9 mouse cellular contexts compared by ENCODE assay signal in the genomic region with DNA sequence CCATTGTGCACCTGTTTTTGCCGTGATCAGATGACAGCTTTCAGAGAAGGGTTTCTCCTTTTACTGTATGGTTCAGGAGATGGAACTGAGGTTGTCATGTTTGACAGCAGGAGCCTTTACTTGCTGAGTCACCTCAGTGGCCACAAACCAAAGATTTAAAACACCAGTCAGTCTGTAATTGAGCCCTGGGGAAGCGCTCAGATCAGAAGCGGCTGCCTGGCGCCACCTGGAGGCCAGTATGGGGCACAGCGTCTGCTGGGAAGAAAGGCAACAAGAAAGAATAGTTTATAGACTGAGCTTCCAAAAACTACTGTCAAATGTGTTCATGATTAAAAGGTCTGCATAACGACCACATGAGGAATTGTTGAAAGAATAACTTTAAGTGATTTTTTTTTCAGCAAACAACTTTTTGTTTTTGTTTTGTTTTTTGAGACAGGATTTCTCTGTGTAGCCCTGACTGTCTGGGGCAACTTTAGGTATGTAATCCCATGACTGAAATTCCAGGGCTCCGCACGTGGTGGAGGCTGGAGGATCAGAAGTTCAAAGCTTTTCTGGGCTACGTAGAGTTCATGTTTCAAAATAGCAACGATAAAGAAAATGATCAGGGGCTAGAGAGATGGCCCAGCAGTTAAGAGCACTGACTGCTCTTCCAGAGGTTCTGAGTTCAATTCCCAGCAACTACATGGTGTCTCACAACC. TPM values are rescaled to one million over a fixed set of nuclear protein-coding genes. Genes with fewer than 3 reads are reported as not detected.
DNase-seq lines count a peak whose midpoint lies in the region; ATAC-seq and TF ChIP-seq lines count a peak whose summit lies in the region.
"Had no signal": no experiment of that assay in that cellular context is flagged by ENCODE, and none has a peak within 500 bp of the region (broad histone marks: within the 10 kb centered on the region; RNA-seq: fewer than 3 reads in every experiment).

No protein-coding gene starts in this region.

- intact Hi-C loops in heart, postnatal 10 days (cut with DNase I) = loop anchor here (1.0 kb wide), 1 partner anchor 89 kb away; no protein-coding TSS in a partner anchor

- H3K4me2 ChIP-seq in midbrain, embryonic 15.5 days = no peak overlapping the region
- no peak overlapping the region for H3K4me2 ChIP-seq in limb, embryonic 14.5 days (replicated peaks; ENCODE audit: low read depth, low read length, severe bottlenecking)
- H3K4me2 ChIP-seq: heart, embryonic 15.5 days had no signal

- no peak overlapping the region for H3K9ac ChIP-seq in midbrain, embryonic 15.5 days
- no peak overlapping the region for H3K9ac ChIP-seq in limb, embryonic 14.5 days (ENCODE audit: low read depth, low read length, severe bottlenecking)
- H3K9ac ChIP-seq: heart, embryonic 15.5 days had no signal

- TF ChIP-seq POLR2A in limb, embryonic 14.5 days (IDR thresholded peaks at IDR 0.05; ENCODE audit: borderline replicate concordance, extremely low read depth, insufficient read depth, insufficient read length) = no peak

- no peak overlapping the region for H3K4me3 ChIP-seq in midbrain, embryonic 10.5 days
- H3K4me3 ChIP-seq in midbrain, embryonic 15.5 days = no peak overlapping the region
- H3K4me3 ChIP-seq in limb, embryonic 14.5 days (replicated peaks; ENCODE audit: low read length) = no peak overlapping the region
- H3K4me3 ChIP-seq: heart, embryonic 15.5 days had no signal

- H3K4me1 ChIP-seq in midbrain, embryonic 10.5 days = peaks cover 12% of the 10 kb centered on the region
- H3K4me1 ChIP-seq in midbrain, embryonic 15.5 days = peaks cover 4% of the 10 kb centered on the region
- H3K4me1 ChIP-seq in limb, embryonic 14.5 days (ENCODE audit: control insufficient read depth, insufficient read depth, low read length) = no peaks in the 10 kb centered on the region

- H3K27ac ChIP-seq in midbrain, embryonic 10.5 days (replicated peaks) = no peak overlapping the region
- no peak overlapping the region for H3K27ac ChIP-seq in midbrain, embryonic 15.5 days
- no peak overlapping the region for H3K27ac ChIP-seq in limb, embryonic 14.5 days (replicated peaks; ENCODE audit: low read depth, low read length)
- H3K27ac ChIP-seq: heart, embryonic 15.5 days had no signal

- WGBS in midbrain, embryonic 10.5 days = 26% methylated on average over 10 of the region's 10 CpGs
- WGBS in midbrain, embryonic 15.5 days = 26% methylated on average over 10 of the region's 10 CpGs
- WGBS in limb, embryonic 14.5 days = 18% methylated on average over 10 of the region's 10 CpGs

- no peaks in the 10 kb centered on the region for H3K9me3 ChIP-seq in midbrain, embryonic 10.5 days (replicated peaks)
- no peaks in the 10 kb centered on the region for H3K9me3 ChIP-seq in midbrain, embryonic 15.5 days
- H3K9me3 ChIP-seq in limb, embryonic 14.5 days (ENCODE audit: control insufficient read depth, low read length) = no peaks in the 10 kb centered on the region
- H3K9me3 ChIP-seq: heart, embryonic 15.5 days had no signal

- H3K27me3 ChIP-seq in midbrain, embryonic 10.5 days (ENCODE audit: low read depth, poor library complexity, severe bottlenecking) = no peaks in the 10 kb centered on the region
- H3K27me3 ChIP-seq in midbrain, embryonic 15.5 days (replicated peaks) = no peaks in the 10 kb centered on the region
- H3K27me3 ChIP-seq in limb, embryonic 14.5 days (ENCODE audit: control insufficient read depth, insufficient read depth, low read length) = no peaks in the 10 kb centered on the region
- H3K27me3 ChIP-seq: heart, embryonic 15.5 days had no signal

- no peak for ATAC-seq in midbrain, embryonic 15.5 days (replicated peaks)
- ATAC-seq in limb, embryonic 14.5 days (ENCODE audit: low FRiP score, low read depth) = no peak

- no peaks in the 10 kb centered on the region for H3K36me3 ChIP-seq in midbrain, embryonic 10.5 days
- no peaks in the 10 kb centered on the region for H3K36me3 ChIP-seq in midbrain, embryonic 15.5 days (replicated peaks)
- peaks cover under 1% of the 10 kb centered on the region; the same call in 1 of the 2 replicates for H3K36me3 ChIP-seq in limb, embryonic 14.5 days (ENCODE audit: control insufficient read depth, insufficient read depth, low read length)
- H3K36me3 ChIP-seq: heart, embryonic 15.5 days had no signal

- peak; percentile 65 for DNase-seq in midbrain, embryonic 10.5 days (ENCODE audit: low spot score)
- peak; percentile 74 for DNase-seq in T-cell, adult 2 months (ENCODE audit: low spot score)
- DNase-seq in cerebellum, postnatal 36 days = peak; percentile 75 to 79
- DNase-seq in heart, postnatal 10 days = peak; percentile 79 to 85
- peak; percentile 34 for DNase-seq in limb, embryonic 14.5 days (ENCODE audit: low spot score)
- DNase-seq in right cerebral cortex, adult 18-20 months = peak; percentile 47
- peak; percentile 54 to 71 for DNase-seq in urinary bladder, postnatal 4 days (ENCODE audit: low spot score in 2 of 2)

RNA-seq across cellular contexts. Expression of a gene that starts 22.0 kb away (rescaled TPM):
- polyA plus RNA-seq in midbrain, embryonic 10.5 days (2016; fragmentation: Nextera tagmentation; extraction: Ambion mirVana) = not detected in 2 replicates
- not detected in 2 replicates for polyA plus RNA-seq in midbrain, embryonic 15.5 days (2015; fragmentation: Nextera tagmentation; extraction: Ambion mirVana)
- not detected for total RNA-seq in heart, postnatal 10 days (2021)
- polyA plus RNA-seq in limb, embryonic 14.5 days (2012; rRNA removed) = 0.58 and 0.73 TPM in 2 replicates
- 0.43 and 0.66 TPM in 2 replicates for polyA plus RNA-seq in limb, embryonic 14.5 days (2014; fragmentation: Nextera tagmentation; extraction: Ambion mirVana)

RNA-seq across cellular contexts. Expression of a gene that starts 23.3 kb away (rescaled TPM):
- polyA plus RNA-seq in midbrain, embryonic 10.5 days (2016; fragmentation: Nextera tagmentation; extraction: Ambion mirVana) = 32.2 and 38.2 TPM in 2 replicates
- 23.8 and 27.1 TPM in 2 replicates for polyA plus RNA-seq in midbrain, embryonic 15.5 days (2015; fragmentation: Nextera tagmentation; extraction: Ambion mirVana)
- total RNA-seq in heart, postnatal 10 days (2021) = 10 to 100 TPM; 54.7 to 54.9 TPM
- polyA plus RNA-seq in limb, embryonic 14.5 days (2012; rRNA removed) = 67.6 and 71.5 TPM in 2 replicates
- polyA plus RNA-seq in limb, embryonic 14.5 days (2014; fragmentation: Nextera tagmentation; extraction: Ambion mirVana) = 57.2 and 60.4 TPM in 2 replicates

RNA-seq across cellular contexts. Expression of a gene that starts 23.8 kb away (rescaled TPM):
- polyA plus RNA-seq in midbrain, embryonic 10.5 days (2016; fragmentation: Nextera tagmentation; extraction: Ambion mirVana) = not detected in 2 replicates
- polyA plus RNA-seq in midbrain, embryonic 15.5 days (2015; fragmentation: Nextera tagmentation; extraction: Ambion mirVana) = not detected in 2 replicates
- not detected for total RNA-seq in heart, postnatal 10 days (2021)
- polyA plus RNA-seq in limb, embryonic 14.5 days (2012; rRNA removed) = 1.0 and 1.9 TPM in 2 replicates
- 1.2 and 1.8 TPM in 2 replicates for polyA plus RNA-seq in limb, embryonic 14.5 days (2014; fragmentation: Nextera tagmentation; extraction: Ambion mirVana)

RNA-seq across cellular contexts. Expression of a gene that starts 28.3 kb away (rescaled TPM):
- polyA plus RNA-seq in midbrain, embryonic 10.5 days (2016; fragmentation: Nextera tagmentation; extraction: Ambion mirVana) = 0.16 TPM in 1 of 2 replicates, not detected in the other
- not detected in 2 replicates for polyA plus RNA-seq in midbrain, embryonic 15.5 days (2015; fragmentation: Nextera tagmentation; extraction: Ambion mirVana)
- under 1 TPM; 0.22 to 0.65 TPM for total RNA-seq in heart, postnatal 10 days (2021)
- 0.33 and 0.43 TPM in 2 replicates for polyA plus RNA-seq in limb, embryonic 14.5 days (2012; rRNA removed)
- polyA plus RNA-seq in limb, embryonic 14.5 days (2014; fragmentation: Nextera tagmentation; extraction: Ambion mirVana) = 0.39 TPM in 1 of 2 replicates, not detected in the other

RNA-seq across cellular contexts. Expression of a gene that starts 34.0 kb away (rescaled TPM):
- 4.8 and 5.5 TPM in 2 replicates for polyA plus RNA-seq in midbrain, embryonic 10.5 days (2016; fragmentation: Nextera tagmentation; extraction: Ambion mirVana)
- polyA plus RNA-seq in midbrain, embryonic 15.5 days (2015; fragmentation: Nextera tagmentation; extraction: Ambion mirVana) = 21.8 and 23.1 TPM in 2 replicates
- total RNA-seq in heart, postnatal 10 days (2021) = 10 to 100 TPM; 51.9 to 52.4 TPM
- polyA plus RNA-seq in limb, embryonic 14.5 days (2012; rRNA removed) = 14.1 and 16.7 TPM in 2 replicates
- polyA plus RNA-seq in limb, embryonic 14.5 days (2014; fragmentation: Nextera tagmentation; extraction: Ambion mirVana) = 11.0 and 11.8 TPM in 2 replicates
